Mouse (Mus musculus): ENCODE data around the gene Zfp692.

DNA sequence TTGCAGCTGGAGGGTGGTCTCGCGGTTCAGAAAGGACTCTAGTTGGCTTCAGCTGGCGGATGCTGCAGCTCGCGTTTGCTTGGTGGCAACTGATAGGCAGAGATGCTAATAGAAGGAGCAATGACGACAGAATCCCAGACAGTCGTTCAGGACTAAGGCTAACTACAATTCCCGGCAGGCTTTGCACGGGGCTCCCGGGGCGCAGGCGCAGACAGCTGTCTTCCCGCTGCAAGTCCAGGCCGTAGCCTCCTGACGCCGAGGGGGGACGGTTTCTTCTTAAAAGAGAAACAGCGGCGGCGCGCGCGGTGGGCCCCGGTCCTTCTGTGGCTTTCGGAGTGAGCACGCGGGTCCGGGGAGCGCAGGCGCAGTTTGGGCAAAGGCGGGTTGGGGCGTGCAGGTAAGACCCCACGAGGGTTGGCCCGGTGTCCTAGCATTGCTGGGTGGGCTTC lies at the start of gene Zfp692:
- TF ChIP-seq POLR2A (IDR thresholded peaks at IDR 0.05; ENCODE audit: low read depth, low read length) (no peak; the same call in 1 of the 2 replicates), CTCF (IDR thresholded peaks at IDR 0.05; ENCODE audit: extremely low read depth, insufficient read length, insufficient replicate concordance, low read depth, low read length) (no peak)
